Mouse (Mus musculus) CD4-positive helper T cell, adult 2 months (primary cell): ENCODE data around the gene Scamp1.

Experiments
- DNase-seq: peaks from one replicate; pipeline ENCODE4 v3.0.0-alpha.2; 2012; ENCODE audit warnings: low read depth, missing footprints, low spot score

Gene Scamp1

DNA sequence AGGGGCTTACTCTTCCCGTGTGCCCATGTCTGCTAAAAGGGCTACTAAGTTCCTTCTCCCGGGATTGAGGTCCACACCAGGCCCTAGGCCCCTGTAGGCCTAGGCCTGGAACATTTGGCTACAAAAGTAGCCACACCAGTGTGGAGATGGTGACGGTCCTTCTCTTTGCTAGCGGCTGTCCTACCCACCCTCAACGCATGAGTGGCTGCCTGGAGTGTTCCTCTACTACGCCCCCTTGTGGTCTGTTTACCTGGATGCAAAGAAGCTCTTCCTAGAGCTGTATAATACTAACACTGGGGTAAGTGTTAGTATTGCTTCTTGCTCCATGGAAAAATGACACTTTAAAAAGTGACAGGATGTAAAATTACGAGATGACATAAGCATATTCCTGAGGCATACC, 108.5 kb downstream of the Scamp1 start:
- no peak for DNase-seq

DNA sequence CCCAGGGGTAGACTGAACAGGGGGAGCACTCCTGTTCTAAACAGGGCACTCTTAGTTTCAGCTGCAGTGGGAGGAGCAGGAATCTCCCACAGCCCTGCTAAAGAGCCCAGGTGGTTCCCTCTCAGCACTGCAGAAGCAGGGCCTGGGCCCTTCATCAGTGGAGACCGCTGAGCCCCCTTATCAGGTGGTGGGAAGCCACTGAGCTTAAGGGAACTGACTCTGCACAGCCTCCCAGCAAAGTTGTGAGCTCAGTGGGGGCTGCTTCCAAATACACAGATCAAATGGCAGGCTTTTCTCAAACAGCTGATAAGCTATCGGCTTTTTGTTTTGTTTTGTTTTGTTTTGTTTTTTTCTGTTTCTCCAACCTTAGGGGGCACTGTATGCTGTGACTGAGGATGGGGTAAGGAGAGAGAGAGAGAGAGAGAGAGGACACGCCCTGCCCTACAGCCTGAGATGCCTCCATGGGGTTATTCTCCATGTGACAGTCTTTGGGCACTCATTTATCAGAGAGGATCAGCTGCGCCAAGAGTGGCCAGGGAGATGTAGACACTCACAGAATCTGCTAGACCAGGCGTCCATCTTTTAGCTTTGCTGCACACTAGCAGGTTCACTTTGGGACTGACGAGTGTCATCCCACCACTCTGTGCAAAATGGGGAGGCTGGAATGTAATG, 110.1 kb downstream of the Scamp1 start:
- DNase-seq: no peak

DNA sequence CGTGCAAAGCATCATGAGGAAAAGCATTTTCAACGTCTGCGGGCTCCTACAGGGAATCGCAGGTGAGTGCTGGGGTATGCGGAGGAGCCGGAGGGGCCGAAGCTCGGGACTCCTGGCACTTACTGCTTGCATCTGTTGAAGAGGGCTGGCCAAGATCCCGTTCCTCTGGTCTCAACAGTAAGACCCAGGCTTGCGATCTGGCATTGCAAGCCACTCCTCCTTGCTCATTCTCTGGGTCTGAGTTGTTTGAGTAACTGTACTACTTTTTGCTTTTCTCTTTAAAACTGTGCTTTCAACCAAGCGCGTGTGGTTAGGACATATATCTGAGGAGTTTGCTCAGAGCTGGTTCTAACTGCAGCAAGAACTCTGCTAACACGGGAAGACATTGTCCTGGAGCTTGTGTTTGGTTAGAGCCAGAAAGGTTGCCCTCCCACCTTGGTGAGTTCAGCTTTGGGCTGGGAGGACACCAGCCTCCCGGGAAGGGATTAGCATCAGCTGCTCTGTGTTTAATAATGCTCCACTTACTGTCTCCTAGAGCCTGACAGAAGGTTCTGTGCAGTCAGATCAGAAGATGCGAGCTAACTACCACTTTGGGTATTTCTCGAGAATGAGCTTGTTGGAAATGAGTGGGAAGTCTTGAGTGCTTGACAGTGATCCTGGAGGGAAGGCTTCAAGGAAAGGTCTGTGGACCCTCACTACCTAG, 110.9 kb downstream of the Scamp1 start:
- DNase-seq: no peak

- peak; percentile 17 for DNase-seq
Measured at GRCm38 (mm10) chr13:94173633-94174576, 111.8 kb downstream of the Scamp1 start.

- DNase-seq: no peak
Measured at GRCm38 (mm10) chr13:94172533-94173310, 112.9 kb downstream of the Scamp1 start.

DNA sequence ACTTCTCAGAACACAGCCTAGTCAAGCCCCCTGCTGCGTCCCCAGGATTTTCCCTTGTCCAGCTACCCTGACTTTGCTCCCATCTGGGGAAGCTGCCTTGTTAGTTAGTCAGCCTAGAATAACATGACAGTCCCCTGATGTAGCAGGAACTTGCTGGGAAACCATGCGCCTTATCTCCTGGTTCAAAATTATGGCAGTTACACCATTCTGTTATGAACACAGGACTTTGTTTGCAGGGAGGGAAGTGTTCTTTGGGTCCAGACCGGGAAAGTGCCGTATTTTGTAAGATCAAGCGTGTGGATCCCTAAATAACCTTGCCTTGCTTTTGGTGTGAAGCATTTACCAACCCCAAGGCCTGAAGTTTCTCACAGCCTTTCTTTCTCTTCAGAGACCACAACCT, 114.0 kb downstream of the Scamp1 start:
- DNase-seq: no peak

DNA sequence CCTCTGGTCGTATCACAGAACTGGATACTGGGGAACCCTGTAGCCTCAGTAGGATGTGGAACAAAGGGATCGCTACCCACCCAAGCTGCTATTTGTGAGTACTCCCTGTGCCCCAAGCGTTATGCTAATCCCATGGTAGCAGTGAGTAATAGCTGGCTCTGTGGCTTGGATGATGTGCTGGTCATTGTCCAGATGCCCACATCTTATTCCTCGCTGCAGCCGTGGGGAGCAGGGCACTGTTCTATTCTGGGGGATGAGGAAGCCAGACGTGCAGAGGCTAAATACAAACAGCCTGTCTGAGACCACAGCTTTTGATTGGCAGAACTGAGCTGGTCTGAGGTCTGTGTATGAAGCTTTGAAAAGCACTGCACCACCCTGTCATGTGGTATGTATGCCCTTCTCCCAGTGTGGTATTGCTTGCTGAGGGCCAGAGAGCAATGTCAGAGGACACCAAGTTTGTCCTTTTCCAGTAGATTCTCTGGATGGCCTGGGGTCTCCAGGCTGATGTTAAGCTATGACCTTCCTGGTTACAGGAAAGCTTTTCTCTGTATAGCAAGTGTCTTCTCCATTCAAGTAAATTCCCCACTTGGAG, 116.2 kb downstream of the Scamp1 start:
- no peak for DNase-seq

- DNase-seq: no peak
Measured at GRCm38 (mm10) chr13:94168319-94168718, 117.3 kb downstream of the Scamp1 start.

DNA sequence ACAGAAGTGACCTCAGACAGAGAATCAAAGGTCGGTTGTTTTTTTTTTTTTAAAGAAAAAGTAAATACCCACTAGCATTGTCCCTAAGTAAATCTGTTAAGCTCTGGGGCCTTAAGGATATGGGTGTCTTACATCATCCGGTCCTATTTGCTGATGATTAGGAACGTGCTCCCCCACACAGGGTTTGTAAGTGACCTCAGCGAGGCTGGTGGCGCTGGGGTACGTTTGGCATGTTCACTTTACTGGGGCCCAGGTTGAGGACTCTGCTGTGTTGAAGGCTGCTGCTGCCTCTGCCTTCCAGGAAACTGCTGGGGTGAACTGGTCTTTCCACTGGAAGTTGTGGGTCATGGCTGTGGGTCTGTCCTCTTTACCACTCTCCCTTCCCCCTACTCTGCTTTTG, 121.2 kb downstream of the Scamp1 start:
- no peak for DNase-seq

GRCm38 (mm10) chr13:94159478-94160220, 126.0 kb downstream of the Scamp1 start:
- DNase-seq: no peak

DNA sequence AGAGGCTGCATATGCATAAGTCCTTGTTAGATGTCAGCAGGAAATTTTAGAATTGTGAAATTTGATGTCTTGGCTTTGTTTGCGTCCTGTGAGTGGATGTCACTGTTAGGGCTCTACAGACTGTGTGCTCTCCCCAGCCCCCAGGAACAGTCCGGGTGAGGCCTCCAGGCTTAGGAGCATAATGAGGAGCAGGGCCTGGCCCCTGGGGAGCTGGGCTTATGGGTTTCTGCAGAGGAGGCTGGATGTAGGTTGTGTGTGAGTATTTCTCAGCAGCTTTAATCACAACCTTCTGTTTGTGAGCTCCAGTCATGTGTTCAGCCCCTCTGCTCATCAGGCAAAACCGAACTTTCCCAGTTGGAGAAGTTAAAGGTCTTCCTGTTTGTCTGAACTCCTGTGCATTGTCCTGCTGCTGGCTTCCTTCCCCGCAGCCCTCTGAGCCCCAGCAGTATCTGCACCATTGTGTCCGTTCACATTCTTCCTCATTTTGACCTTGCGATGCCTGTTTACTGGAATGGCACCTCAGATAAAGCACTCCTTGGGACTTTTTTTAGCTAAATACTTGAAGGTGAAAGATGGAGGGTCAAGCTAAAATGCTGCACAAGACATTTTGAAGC, 126.7 kb downstream of the Scamp1 start:
- no peak for DNase-seq

GRCm38 (mm10) chr13:94155657-94156429, 129.8 kb downstream of the Scamp1 start:
- no peak for DNase-seq

- no peak for DNase-seq
Measured at GRCm38 (mm10) chr13:94154512-94155296, 131.0 kb downstream of the Scamp1 start.

GRCm38 (mm10) chr13:94153658-94154057, 132.0 kb downstream of the Scamp1 start:
- DNase-seq: no peak

GRCm38 (mm10) chr13:94152836-94153235, 132.8 kb downstream of the Scamp1 start:
- DNase-seq: no peak
